Mouse (Mus musculus) telencephalon, adult 2 months (tissue): Measurements from ENCODE around the gene Hnrnpul1.
"Not testable (repeated sequence)": the region's sequence is repeated elsewhere in the genome, so short reads cannot be mapped to it uniquely, and the experiment has no call there.

ENCODE experiments used
- DNase-seq: peaks from one replicate; pipeline ENCODE4 v3.0.0-alpha.2; 2011; ENCODE audit warnings: low read depth, low spot score

The Hnrnpul1 gene

DNA sequence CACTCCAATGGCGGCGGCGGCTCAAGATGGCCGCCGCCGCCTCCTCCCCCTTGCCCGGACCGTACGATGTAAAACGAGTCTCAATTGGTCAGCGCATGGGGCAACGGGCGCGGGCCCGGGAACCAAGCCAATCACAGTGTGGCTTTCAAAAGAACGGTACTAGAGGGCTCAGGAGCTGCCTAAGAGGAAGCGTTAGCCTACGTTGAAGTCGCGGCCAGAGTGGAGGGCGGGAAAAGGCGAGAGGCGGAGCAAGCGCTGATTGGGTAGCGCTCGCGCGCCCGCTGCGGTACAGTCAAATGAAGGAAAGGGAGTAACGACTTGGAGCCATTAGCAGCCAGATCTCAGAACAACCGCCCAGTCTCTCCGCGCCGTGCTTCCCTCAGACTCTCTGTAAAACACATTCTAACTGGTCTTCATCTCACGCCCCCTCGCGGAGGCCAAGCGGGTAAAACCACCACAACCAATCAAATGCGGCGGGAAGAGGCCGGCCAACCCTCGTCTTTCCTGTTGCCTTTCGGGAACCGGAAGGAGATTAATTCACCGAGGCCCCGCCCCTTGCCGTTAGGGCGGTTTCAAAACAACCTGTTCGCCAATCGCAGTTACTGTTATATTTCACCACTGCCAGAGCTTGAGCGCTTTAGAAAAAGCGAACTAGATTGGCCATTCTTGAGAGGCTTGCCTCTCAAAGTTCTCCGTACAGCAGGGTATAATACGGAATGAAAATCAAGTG, at the start of gene Hnrnpul1:
TSS of gene Hnrnpul1 (minus strand) at position 20 of the 730 bp plus-strand sequence.
- DNase-seq = peak; percentile 99

DNA sequence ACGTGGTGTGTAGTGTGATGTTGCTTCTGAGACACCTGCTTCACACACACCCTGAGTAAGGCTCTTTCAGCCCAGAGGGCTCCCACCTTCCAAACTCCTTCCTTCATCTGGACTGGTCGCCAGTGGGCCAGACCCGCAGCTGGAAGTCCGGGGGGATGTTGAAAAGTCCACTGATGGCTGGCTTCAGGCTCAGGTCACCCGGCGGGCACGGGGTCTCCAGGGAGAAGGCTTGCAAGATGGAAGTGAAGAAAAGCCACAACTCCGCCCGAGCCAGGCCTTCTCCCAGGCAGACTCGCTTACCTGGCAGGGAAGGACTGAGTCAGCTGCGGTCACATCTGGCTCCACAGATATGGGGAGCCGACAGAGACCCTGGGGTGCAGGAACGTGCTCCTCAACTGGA, 48.9 kb upstream of the Hnrnpul1 start:
- DNase-seq = no peak

DNA sequence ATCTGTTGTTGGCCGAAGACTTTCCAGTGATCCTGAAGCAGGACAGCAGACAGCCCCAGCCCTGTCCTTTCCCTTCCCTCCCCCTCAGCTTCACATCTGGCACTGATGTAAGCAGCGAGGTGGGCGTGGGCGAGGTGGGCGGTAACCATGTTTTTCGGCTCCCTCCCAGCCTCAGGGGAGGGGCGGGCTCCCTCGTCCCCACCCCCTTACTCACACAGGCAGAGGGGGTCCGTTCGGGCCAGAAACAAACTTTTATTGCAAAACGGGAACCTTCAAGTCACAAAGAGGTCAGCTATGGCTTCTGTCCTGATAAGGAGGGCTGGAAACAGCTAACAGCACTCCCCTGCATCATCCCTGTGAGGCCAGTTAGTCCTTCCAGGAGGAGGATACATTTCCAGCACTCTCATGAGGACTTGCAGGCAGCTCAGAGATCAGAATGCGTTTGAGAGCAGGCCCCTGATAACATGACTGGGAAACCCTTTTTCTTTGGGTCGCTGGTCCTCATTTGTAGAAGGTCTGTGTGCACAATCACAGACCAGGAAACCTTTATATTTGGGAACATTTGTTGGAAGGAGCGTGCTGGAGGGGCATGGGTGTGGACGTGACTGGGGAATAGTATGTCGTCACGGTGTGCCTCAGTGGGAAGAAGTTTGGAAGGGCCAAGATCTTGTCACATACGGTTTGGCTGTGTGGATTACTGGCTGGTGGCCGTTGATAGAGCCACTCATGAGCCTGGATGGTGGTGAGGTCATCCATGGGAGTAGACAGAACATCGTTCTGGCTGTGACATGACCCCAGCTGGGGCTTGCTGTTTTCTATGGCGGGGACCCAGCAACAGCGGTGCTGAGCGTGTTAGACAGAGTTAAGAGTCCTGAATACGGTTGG, 47.9 kb upstream of the Hnrnpul1 start:
- DNase-seq = no peak

- no peak for DNase-seq
These were observed 46.5 kb upstream of the Hnrnpul1 start for GRCm38 (mm10) chr7:25801031-25801430.

DNA sequence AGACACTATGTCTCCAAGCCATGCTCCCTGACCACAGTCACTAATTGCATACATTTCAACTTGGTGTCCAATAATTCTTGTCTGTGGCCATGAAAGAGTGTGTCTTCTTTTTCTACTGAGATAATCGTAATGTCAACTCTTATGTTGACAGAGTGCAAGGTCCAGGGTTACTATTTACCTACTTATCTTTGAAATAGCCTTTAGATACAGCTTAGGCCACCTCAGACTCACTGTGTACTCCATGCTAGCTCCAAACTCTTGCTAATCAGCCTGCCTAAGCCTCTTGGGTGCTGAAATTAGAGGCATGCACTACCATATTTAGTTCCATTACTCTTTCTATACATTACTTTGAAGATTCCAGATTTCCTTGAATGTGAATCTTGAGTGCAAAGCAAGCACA, 44.8 kb upstream of the Hnrnpul1 start:
- no peak for DNase-seq

- DNase-seq = no peak
These were observed 44.0 kb upstream of the Hnrnpul1 start for GRCm38 (mm10) chr7:25798540-25798939.

DNA sequence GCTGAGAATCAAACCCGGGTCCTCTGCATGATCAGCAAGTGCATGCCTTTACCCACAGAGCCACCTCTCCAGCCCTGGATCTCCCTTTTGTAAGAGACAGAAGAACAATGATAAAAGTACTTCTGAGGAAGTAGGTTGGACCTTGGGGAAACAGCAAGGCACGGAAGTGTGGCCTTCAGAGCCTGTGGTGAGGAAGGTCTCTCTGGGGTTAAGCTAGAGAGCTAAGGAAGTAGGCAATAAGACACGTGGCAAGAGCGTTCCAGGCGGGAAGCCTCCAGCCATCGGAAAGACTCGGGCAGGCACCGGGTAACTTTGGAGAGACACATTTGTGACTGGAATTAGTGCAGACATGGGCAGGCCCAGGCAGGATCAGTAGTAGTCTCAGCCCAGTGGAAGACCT, 40.2 kb upstream of the Hnrnpul1 start:
- no peak for DNase-seq

DNA sequence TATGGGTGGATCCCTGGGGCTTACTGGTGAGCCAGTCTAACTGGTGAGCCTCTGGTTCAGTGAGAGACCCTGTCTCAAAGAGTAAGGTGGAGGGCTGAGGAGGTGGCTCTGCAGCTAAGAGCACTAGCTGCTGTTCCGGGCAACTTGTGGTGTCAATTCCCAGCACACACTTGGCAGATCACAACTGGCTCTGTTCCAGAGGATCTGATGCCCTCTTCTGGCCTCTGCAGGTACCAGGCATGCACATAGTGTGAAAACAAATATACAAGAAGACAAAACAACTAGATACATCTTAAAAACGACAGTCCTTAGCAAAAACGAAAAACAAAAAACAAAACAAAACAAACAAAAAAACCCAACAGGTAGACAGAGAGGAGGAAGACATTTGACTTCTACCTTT, 39.1 kb upstream of the Hnrnpul1 start:
- no peak for DNase-seq

DNA sequence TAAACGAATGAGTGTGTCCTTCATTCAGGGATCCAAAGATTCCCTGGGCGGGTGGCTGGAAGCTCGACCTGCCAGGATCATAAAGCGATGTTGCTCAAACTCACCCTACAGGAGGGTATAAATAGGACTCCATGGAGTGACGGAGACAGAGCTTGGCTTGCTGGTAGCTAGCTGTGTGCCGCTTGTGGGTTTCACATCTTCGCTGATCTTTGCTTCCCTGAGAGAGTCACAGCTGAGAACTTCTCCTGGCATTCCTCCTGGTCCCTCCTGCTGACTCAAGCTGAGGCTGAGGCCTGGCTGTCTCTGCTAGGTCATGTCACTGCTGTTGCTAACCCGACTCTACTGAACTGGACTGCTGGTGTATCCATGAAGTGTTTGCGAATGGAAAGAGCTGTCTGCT, 38.4 kb upstream of the Hnrnpul1 start:
- DNase-seq = not testable (repeated sequence)

GRCm38 (mm10) chr7:25790615-25791014, 36.1 kb upstream of the Hnrnpul1 start:
- no peak for DNase-seq

GRCm38 (mm10) chr7:25789129-25789440, 34.5 kb upstream of the Hnrnpul1 start:
- DNase-seq = no peak

DNA sequence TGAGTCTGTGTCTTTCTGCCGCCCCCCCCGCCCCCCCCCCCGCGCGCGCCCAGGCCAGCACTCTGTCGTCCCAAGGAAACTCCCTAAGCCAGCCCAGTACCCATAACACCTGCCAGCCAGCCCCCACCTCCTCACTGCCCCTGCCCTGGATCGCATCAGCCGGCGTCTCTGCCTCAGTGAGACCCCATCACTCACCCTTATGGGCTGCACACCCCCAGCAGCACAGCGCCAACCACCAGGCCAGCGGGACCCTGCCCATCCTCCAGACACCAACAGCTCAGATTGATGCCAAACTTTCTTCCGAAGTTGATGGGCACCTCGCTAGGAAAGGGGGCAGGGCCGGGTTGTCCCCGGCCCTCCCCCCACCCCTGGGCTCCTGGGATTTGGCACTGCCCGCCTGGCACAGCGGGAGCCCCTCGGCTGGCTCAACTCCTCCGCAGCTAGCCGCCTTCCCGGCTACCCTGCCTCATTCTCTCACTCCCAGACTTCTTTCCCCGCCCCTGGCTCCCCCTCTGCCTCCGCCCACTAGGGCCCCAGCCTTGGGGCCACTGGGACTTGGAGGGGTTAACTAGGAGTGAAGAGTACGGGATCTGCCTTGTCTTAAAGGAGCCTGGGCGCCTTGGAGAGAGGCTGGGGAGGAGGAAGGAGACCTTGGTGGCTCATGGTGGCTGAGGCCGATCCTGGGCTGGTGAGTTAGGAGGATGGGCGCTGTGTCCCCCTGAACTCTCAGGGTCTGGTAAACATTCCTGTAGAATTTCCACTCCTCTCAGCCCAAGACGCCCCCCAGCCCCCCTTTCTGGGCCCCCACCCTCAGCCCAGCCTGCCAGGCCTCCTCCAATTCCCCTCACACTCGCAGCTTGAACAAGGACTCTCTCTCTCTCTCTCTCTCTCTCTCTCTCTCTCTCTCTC, 33.9 kb upstream of the Hnrnpul1 start, which contains the start of gene Axl:
TSS of gene Axl (minus strand) at position 486 of the 909 bp plus-strand sequence.
- DNase-seq = no peak

DNA sequence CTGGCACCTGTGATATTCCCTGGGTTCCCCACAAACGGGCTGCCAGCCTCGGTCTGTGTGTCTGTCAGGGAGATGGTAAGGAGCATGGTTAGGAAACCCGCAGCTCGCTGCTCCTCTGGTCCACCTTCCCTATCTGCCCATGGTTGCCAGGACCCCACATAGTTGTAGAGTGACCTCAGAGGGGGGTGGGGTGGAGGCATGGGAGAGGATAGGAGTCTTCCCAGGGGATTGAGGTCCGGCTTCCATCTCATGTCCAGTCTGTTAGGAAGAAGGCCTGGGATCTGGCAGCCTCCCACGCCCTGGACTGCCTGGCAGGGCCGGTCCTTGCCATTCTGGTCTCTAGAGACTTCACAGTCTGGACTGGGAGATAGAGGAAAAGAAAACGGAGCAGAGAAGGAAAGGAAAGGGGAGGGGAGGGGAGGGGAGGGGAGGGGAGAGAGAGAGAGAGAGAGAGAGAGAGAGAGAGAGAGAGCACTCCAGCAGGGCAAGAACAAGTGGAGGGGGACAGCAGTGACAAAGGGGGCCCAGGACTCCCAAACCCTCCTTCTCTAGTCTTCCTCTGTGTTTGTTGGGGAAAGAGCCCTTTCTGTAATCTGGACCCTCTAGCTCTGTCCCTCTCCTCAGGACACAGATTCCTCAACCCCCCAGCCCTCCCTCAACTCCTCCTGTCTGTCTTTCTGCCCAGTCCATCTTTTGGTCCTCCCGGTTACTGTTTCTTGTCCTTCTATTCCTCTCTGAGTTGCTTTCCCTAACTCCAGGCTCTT, 33.1 kb upstream of the Hnrnpul1 start:
- DNase-seq = no peak

DNA sequence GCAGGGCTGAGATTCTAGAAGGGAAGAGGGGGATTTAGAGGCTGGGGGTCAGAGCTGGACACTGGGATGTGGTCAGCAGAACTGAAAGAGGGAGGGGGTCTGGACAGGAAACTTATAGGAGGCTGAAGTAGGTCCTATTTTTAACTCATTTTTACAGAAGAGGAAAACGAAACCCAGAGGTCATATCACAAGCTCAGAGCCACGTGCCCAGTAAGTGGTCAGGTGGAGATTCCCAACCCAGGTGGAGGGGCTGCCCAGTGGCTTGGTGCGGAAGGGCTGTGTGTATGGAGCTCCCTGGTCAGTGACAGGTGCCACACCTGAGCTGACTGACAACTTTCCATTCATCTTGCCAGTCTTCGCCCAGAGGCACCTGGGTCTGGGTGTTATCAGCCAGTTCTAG, 32.4 kb upstream of the Hnrnpul1 start:
- no peak for DNase-seq

DNA sequence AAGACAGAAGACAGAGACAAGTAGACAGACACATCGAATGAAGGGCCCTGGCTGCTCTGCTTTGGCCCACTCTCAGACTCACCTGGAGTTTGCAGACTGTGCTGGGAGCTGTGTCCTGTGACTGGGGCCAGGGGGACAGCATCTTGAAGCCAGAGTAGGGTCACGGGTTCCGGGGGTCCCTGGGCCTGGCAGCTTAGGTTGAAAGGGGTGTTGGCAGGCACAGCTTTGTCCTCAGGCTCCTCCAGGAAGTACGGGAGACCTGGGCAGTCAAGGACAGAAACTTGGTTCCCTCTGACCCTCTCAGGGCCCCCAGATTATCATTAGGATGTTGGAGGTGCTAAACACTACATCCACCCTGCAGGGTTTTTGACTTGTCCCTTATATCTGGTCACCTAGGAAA, 31.2 kb upstream of the Hnrnpul1 start:
- no peak for DNase-seq

DNA sequence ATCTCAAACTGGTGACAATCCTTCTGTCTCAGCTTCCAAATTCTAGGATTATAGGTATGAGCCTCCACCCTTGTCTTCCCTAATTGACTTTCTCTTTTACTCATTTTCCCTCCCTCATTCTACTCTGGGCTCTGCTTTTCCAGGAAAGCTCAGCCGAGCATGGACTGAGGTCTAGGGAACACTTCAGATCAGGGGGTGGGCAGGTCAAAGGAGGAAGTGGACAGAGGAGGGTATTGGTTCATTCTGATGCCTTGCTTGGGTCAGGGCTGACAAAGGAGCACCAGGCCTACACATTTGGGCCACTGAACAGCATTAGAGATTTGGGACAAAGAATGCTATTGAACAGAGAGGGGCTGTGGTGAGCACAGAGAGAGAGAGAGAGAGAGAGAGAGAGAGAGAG, 30.3 kb upstream of the Hnrnpul1 start:
- no peak for DNase-seq

- DNase-seq = no peak
These were observed 29.2 kb upstream of the Hnrnpul1 start for GRCm38 (mm10) chr7:25783746-25784145.

DNA sequence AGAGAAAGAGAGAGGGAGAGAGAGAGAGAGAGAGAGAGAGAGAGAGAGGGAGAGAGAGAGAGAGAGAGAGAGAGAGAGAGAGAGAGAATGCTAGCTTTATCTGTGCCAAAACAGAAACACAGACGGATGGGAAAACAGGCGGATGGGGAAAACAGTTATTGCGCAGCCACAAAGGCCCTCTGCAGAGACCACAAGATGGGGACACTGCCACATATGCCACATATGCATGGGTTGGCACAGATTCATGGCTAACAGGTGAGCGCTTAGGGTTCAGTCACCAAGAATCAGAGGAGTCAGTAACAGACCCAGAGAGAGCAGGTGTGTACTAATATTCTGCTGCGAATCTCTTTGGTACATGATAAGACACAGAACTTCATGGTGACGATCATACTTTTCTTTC, 28.2 kb upstream of the Hnrnpul1 start:
- DNase-seq = no peak

DNA sequence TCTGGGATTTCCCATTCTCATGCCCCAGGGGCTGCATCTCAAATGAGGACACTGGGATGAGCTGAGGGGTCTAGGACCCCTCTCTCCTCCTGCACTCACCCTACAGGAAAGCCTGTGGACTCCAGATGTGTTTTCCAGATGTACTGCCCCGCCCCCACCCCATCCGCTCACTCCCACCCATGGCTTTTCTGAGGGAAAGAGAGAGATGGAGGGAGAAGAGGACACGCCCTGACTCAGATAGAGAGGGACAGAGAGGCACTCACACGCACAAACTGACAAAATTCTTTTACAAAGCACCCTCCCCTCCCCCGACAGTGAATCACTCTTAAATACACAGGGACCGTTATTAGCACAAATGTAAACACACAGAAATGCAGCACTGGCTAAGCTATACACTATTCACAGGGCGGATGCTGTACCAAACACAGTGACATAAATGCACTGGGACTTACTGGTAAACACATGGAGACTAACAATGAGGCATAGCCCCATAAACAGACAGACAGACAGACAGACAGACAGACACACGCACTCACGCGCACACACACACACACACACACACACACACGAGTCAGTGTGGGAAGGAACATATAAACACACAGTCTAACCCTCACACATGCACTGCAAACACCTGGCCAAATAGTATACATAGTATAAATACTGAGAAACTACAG, 27.5 kb upstream of the Hnrnpul1 start:
- no peak for DNase-seq

DNA sequence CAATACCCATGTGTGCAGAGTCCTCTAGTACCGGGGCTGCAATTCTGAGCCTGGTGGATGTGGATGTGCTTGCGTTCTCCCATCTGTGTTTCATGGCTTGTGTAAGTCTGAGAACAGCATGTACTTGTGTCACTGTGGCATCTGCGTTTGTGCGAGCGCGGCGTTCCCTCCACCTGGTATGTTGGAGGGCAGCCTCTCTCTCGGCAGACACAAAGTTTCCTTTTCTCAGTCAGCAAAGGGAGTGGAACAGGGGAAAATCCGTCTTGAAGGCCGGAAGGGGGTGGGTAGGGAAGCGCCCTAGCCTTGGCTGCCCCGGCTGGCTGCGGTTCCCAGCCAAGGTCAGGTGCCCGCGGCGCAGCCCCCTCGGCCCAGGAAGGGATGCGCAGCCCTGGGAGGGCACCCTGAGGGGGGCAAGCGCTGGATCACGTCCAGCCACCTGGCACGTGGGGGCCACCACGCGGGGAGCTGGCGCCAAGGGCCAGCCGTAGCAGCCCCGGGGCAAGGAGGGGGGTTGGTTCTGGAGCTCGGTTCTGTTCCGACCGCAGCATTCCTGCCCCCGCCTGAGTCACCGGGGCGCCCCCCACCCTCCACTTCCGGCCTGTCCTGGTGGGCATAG, 26.9 kb upstream of the Hnrnpul1 start:
- peak; percentile 34 for DNase-seq
